Mouse (Mus musculus) midbrain, embryonic 14.5 days (tissue): Measurements from ENCODE around the gene Pyurf. TPM values are rescaled to one million over a fixed set of nuclear protein-coding genes. Genes with fewer than 3 reads are reported as not detected.

ENCODE experiments used
- ATAC-seq: fragments of 200-750 bp; cut with Nextera tagmentation; 2 replicates; pipeline ENCODE4 v1.8.0; 2017; ENCODE audit warnings: moderate number of reproducible peaks, moderate library complexity; ENCODE audit not compliant: low FRiP score, low TSS enrichment
- DNase-seq: peaks from one replicate; pipeline ENCODE4 v3.0.0-alpha.2; 2015
- H3K27ac ChIP-seq: fragments of 300-500 bp; sonication (generic); replicated peaks from 2 replicates; pipeline ENCODE4 v1.5.1; 2014; ENCODE audit warnings: mild to moderate bottlenecking, low read depth, low read length, moderate library complexity
- H3K27me3 ChIP-seq: fragments of 300-500 bp; sonication (generic); 2 replicates; pipeline ENCODE4 v1.6.1; 2014; ENCODE audit warnings: low read length, control low read depth, mixed read lengths; ENCODE audit not compliant: control insufficient read depth, insufficient read depth
- H3K36me3 ChIP-seq: fragments of 300-500 bp; sonication (generic); 2 replicates; pipeline ENCODE4 v1.6.1; 2014; ENCODE audit warnings: low read length, control low read depth; ENCODE audit not compliant: control insufficient read depth, insufficient read depth
- H3K4me1 ChIP-seq: fragments of 300-500 bp; sonication (generic); 2 replicates; pipeline ENCODE4 v1.6.1; 2014; ENCODE audit warnings: mild to moderate bottlenecking, antibody characterized with exemption, low read length, control low read depth; ENCODE audit not compliant: control insufficient read depth, insufficient read depth
- H3K4me2 ChIP-seq: fragments of 300-500 bp; sonication (generic); 2 replicates; pipeline ENCODE4 v1.6.1; 2014; ENCODE audit warnings: mild to moderate bottlenecking, low read length, moderate library complexity
- H3K4me3 ChIP-seq: fragments of 300-500 bp; sonication (generic); replicated peaks from 2 replicates; pipeline ENCODE4 v1.5.1; 2014; ENCODE audit warnings: low read depth, low read length
- H3K9ac ChIP-seq: fragments of 300-500 bp; sonication (generic); replicated peaks from 2 replicates; pipeline ENCODE4 v1.6.1; 2014; ENCODE audit warnings: mild to moderate bottlenecking, low read length, moderate library complexity
- H3K9me3 ChIP-seq: fragments of 300-500 bp; sonication (generic); 2 replicates; pipeline ENCODE4 v1.6.1; 2016; ENCODE audit warnings: low read length, control low read depth, mixed read lengths; ENCODE audit not compliant: control insufficient read depth
- WGBS: fragments of 180-500 bp; shearing (Covaris S2); extraction: QIAGEN DNeasy Blood & Tissue Kit; methylation state at CpG from one replicate; pipeline ENCODE4 v1.1.7; 2014; 5-methylcytosine and 5-hydroxymethylcytosine counted together
- polyA plus RNA-seq: library from polyadenylated mRNA; unstranded; fragments of >200 nt; fragmentation: Nextera tagmentation; extraction: Ambion mirVana; gene quantifications from 2 replicates; pipeline ENCODE4 v1.2.1, GENCODE M21; 2014

Gene Pyurf
- polyA plus RNA-seq, 1 experiment from 2014 or later: 17.3 TPM

GRCm38 (mm10) chr6:57693116-57693515, 1.2 kb upstream of the Pyurf start:
- no peak overlapping the region for H3K9ac ChIP-seq
- no peak overlapping the region for H3K27ac ChIP-seq
- DNase-seq (no peak), ATAC-seq (no peak)
- H3K4me2 ChIP-seq: no peak overlapping the region
- H3K4me3 ChIP-seq: no peak overlapping the region
- H3K4me1 ChIP-seq: 0 out of 2 replicates have a peak, but pooled peaks cover 2% of the 10 kb centered on the region
- no peaks in the 10 kb centered on the region for H3K9me3 ChIP-seq
- H3K36me3 ChIP-seq: no peaks in the 10 kb centered on the region
- no peaks in the 10 kb centered on the region for H3K27me3 ChIP-seq
- 95% methylated on average over 3 of the region's 3 CpGs for WGBS

GRCm38 (mm10) chr6:57684156-57684555, 7.7 kb downstream of the Pyurf start:
- Histone ChIP-seq H3K36me3 (no peaks in the 10 kb centered on the region), H3K27me3 (no peaks in the 10 kb centered on the region), H3K9ac (no peak overlapping the region), H3K9me3 (0 out of 2 replicates have a peak, but pooled peaks cover 3% of the 10 kb centered on the region), H3K4me3 (no peak overlapping the region), H3K27ac (no peak overlapping the region), H3K4me2 (no peak overlapping the region), H3K4me1 (no peaks in the 10 kb centered on the region)
- 91% methylated on average over 1 of the region's 1 CpGs for WGBS
- ATAC-seq (no peak), DNase-seq (no peak)

GRCm38 (mm10) chr6:57661295-57661694, 30.6 kb downstream of the Pyurf start:
- ATAC-seq (no peak), DNase-seq (no peak)
- Histone ChIP-seq H3K27me3 (no peaks in the 10 kb centered on the region), H3K4me2 (no peak overlapping the region), H3K4me3 (no peak overlapping the region), H3K36me3 (no peaks in the 10 kb centered on the region), H3K27ac (no peak overlapping the region), H3K4me1 (no peaks in the 10 kb centered on the region), H3K9ac (no peak overlapping the region), H3K9me3 (no peaks in the 10 kb centered on the region)
- WGBS: 92% methylated on average over 4 of the region's 4 CpGs

- Histone ChIP-seq H3K9ac (no peak overlapping the region), H3K27ac (no peak overlapping the region), H3K9me3 (no peaks in the 10 kb centered on the region), H3K4me2 (no peak overlapping the region), H3K4me3 (no peak overlapping the region), H3K4me1 (no peaks in the 10 kb centered on the region), H3K36me3 (no peaks in the 10 kb centered on the region), H3K27me3 (no peaks in the 10 kb centered on the region)
- no peak for DNase-seq
- no peak for ATAC-seq
- 51% methylated on average over 1 of the region's 1 CpGs for WGBS
Observed at GRCm38 (mm10) chr6:57647256-57647655, 44.6 kb downstream of the Pyurf start.

- 55% methylated on average over 4 of the region's 4 CpGs for WGBS
- Histone ChIP-seq H3K27me3 (no peaks in the 10 kb centered on the region), H3K36me3 (no peaks in the 10 kb centered on the region), H3K4me1 (no peaks in the 10 kb centered on the region), H3K4me2 (no peak overlapping the region), H3K27ac (no peak overlapping the region), H3K9me3 (no peaks in the 10 kb centered on the region), H3K4me3 (no peak overlapping the region), H3K9ac (no peak overlapping the region)
- DNase-seq: peak; percentile 86
- ATAC-seq: peak; percentile 90
Observed at GRCm38 (mm10) chr6:57641789-57642188, 50.1 kb downstream of the Pyurf start.

GRCm38 (mm10) chr6:57639531-57639930, 52.3 kb downstream of the Pyurf start:
- no peak overlapping the region for H3K9ac ChIP-seq
- H3K27ac ChIP-seq: no peak overlapping the region
- no peaks in the 10 kb centered on the region for H3K4me1 ChIP-seq
- H3K4me3 ChIP-seq: no peak overlapping the region
- WGBS: 41% methylated on average over 1 of the region's 1 CpGs
- H3K27me3 ChIP-seq: no peaks in the 10 kb centered on the region
- no peak for DNase-seq
- H3K9me3 ChIP-seq: no peaks in the 10 kb centered on the region
- no peaks in the 10 kb centered on the region for H3K36me3 ChIP-seq
- no peak overlapping the region for H3K4me2 ChIP-seq
- no peak for ATAC-seq

Other genes starting within 250 kb of the Pyurf start
- gene Ppm1k, start 156.6 kb downstream of the Pyurf start, polyA plus RNA-seq: 6.6 and 6.8 TPM in 2 replicates
- gene Herc6, start 111.1 kb downstream of the Pyurf start, polyA plus RNA-seq: 0.89 and 1.5 TPM in 2 replicates
- gene Lancl2, start 10.5 kb upstream of the Pyurf start, polyA plus RNA-seq: 84.2 and 102 TPM in 2 replicates
- gene Vopp1, start 133.1 kb upstream of the Pyurf start, polyA plus RNA-seq: 102 and 109 TPM in 2 replicates
- gene Vmn1r21, start 158.3 kb upstream of the Pyurf start, polyA plus RNA-seq: 0.12 TPM in 1 of 2 replicates, not detected in the other
- not detected in 2 replicates for gene Vmn1r22, start 215.9 kb upstream of the Pyurf start, polyA plus RNA-seq
- not detected in 2 replicates for gene Vmn1r23, start 234.8 kb upstream of the Pyurf start, polyA plus RNA-seq